Mouse (Mus musculus): ENCODE measurements at regions not wholly inside any gene's neighbourhood (a gene's known extent, or its start where the extent isn't known, plus 50 kb on each side); places are given as distances from the start of the nearest gene placed in this dataset.

DNA sequence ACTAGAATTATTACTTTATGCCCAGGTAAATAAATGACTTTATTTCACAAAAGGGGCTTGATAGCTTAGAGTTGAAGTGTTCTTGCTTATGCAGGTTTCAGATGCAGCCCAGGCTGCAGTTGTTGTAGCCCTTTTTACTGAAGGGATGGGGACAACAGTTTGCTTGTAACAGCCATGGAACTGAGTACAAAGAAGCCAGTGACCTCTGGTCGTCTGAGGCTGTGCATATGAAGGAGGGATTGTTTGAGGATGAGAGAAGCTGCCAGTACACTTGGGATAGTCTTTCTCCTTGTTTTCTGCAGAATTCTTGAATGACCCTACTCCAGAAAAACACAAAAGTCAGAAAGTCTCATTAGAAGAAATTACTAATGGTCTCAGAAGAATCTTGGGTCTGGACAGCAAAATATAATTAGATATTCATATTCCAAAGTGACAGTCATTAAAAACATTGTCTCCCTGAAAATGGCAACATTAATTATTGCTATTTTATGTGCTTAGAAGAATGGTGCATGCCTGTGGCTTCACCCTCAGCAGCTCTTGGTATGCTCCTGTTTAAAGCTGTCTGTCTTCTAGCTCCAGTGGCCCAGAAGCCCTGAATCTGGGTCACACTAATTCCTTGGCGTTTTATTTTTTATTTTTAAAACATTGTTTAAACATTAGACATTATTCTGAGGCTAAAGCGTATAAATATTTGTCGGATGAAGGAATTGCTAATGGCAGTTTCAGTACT is 61.9 kb upstream of the Arhgap32 start:
- CTCF ChIA-PET = no interaction called here

DNA sequence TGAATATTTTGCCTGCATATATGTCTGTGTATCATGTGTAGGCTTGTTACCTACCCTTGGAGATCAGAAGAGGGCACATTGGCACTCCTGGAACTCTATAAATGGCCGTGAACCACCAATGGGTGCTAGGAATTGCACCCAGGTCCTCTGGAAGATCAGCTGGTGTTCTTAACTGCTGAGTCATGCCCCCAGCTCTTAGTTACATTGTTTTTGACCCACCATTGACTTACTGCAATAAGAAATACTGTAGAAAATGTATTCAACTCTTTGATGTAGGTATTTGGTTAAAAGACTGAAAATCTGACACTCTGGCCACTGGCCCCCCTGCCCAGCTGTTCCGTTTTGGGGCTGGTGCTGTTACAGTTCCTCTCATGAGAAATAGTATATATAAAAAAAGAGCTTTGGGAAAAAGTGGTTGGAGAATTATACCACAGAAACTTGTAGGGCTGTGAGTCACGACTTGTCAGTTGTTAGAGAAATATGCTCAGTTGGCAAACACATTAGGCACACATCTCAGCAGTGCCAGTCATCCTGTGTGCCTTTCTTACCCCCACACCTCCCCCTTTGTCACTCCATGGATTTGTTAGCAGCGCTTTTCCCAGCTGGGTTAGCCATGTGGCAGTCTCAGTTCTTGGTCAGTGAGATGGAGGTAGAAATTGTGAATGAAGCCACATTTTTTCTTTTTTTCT is 58.4 kb upstream of the Arhgap32 start:
- CTCF ChIA-PET = interaction anchor here (0.6 kb wide), 1 partner anchor 77 kb away, joined by 4 read pairs; no protein-coding TSS in a partner anchor

DNA sequence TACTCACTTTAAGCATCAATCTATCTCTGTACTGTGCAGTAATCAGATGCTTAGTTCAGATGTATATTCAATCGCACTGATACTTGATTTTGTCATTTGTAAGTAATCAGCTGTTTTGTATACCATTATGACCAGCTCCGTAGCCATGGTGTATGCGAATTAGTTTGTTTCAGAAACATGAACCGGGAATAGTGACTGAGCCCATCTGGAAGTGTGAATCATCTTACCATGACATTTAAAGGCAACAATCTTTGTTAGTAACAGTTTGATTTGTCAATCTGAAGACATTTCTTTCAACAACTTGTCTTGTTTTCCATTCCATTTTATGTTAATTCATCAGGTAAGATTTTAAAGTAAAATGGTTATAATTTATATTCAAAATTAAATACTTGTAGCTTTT is 53.2 kb upstream of the Arhgap32 start:
- CTCF ChIA-PET = no interaction called here

DNA sequence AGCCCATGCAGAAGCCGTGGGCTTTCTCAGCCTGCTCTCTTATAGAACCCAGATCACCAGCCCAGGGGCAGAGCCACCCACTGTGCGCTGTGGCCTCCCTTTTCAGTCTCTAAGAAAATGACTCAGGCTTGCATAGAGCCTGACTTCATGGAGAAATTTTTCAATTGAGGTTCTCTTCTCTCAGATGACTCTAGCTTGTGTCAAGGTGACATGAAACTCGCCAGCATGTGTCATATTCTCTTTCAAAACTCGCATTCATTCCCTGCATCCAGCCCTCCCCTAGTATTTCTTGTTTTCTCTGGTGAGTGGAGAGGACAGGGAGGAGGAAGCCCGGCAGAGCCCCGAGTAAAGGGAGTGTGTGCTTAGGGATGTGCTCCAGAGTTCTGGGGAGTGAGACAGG is 52.4 kb upstream of the Arhgap32 start:
- CTCF ChIA-PET = no interaction called here

DNA sequence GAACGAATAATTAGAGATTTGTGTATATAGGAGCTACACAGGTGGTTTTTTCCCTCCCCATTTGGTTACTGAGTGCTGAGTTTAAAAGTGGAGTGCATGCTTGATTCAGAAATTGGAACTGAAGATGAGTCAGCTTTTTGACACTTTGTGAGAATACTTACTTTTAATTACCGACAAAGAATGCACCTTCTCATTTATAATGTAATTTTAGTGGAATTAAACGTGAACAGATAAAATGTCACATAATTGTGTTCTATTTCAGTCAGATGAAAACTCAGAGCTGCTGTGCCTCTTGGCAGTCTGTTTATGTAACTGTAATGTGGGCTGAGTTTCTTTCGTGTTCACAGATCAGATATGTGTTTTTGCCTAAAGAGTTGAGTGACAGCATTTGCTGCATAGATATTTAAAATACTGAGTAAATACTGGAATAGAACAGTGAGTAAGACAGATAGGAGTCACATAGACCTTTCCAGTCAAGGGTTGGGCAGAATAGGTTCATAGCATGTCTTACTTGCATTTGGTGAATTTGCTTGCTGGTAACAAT is 51.9 kb upstream of the Arhgap32 start:
- CTCF ChIA-PET = no interaction called here

All from spleen, embryonic (tissue).